Mouse (Mus musculus) frontal cortex, adult (tissue): ENCODE results near the gene Romo1.
"Not testable (repeated sequence)": the region's sequence is repeated elsewhere in the genome, so short reads cannot be mapped to it uniquely, and the experiment has no call there.

ENCODE experiments used
- ATAC-seq: cut with Nextera tagmentation; 2 replicates; pipeline ENCODE4 v1.9.2; 2017; ENCODE audit warnings: mild to moderate bottlenecking, moderate library complexity, mixed read lengths; ENCODE audit not compliant: low TSS enrichment

The Romo1 gene

GRCm38 (mm10) chr2:156179796-156180093 is 35.9 kb downstream of the Romo1 start:
- peak; percentile 7; the same call in 1 of the 2 replicates for ATAC-seq

GRCm38 (mm10) chr2:156180094-156180821 is 36.4 kb downstream of the Romo1 start, which contains the start of gene Rbm39:
Gene Rbm39 (minus strand): TSS chr2:156180238.
- peak; percentile 95 for ATAC-seq

- ATAC-seq, result no peak
Measured at GRCm38 (mm10) chr2:156180824-156181590, 37.2 kb downstream of the Romo1 start.

GRCm38 (mm10) chr2:156181592-156181991 is 37.8 kb downstream of the Romo1 start:
- ATAC-seq, result no peak

- ATAC-seq, result not testable (repeated sequence)
Measured at GRCm38 (mm10) chr2:156189241-156189640, 45.4 kb downstream of the Romo1 start.

GRCm38 (mm10) chr2:156190004-156190896 is 46.4 kb downstream of the Romo1 start:
- ATAC-seq, result no peak

- ATAC-seq, result no peak
Measured at GRCm38 (mm10) chr2:156191540-156191939, 47.7 kb downstream of the Romo1 start.

GRCm38 (mm10) chr2:156192068-156192467 is 48.2 kb downstream of the Romo1 start:
- ATAC-seq, result no peak

GRCm38 (mm10) chr2:156193066-156193862 is 49.4 kb downstream of the Romo1 start:
- ATAC-seq, result no peak

- ATAC-seq, result no peak
Measured at GRCm38 (mm10) chr2:156194571-156194970, 50.7 kb downstream of the Romo1 start.
